Mouse (Mus musculus) T-helper 2 cell (primary cell): ENCODE measurements around the gene Haao.

Experiments
- in situ Hi-C: fragments of 300-600 bp; cut with MboI, MseI; formaldehyde crosslinking; loops from one replicate; pipeline ENCODE4 v1.15.1; 2025; ENCODE audit warnings: high pct_unique_total_duplicates

The Haao gene

GRCm38 (mm10) chr17:83839132-83839531 is 8.6 kb downstream of the Haao start:
- in situ Hi-C loops, result no loop called here

- in situ Hi-C loops, result no loop called here
Observed at GRCm38 (mm10) chr17:83837659-83838190, 10.0 kb downstream of the Haao start.

GRCm38 (mm10) chr17:83836048-83836447 is 11.7 kb downstream of the Haao start:
- in situ Hi-C loops, result no loop called here

- in situ Hi-C loops, result no loop called here
Observed at GRCm38 (mm10) chr17:83834120-83834519, 13.6 kb downstream of the Haao start.

GRCm38 (mm10) chr17:83830616-83831292 is 17.0 kb downstream of the Haao start:
- in situ Hi-C loops, result no loop called here

- in situ Hi-C loops, result loop anchor here (5.0 kb wide), 1 partner anchor 37 kb away; no protein-coding TSS in a partner anchor
Observed at GRCm38 (mm10) chr17:83829356-83829755, 18.4 kb downstream of the Haao start.

- in situ Hi-C loops, result no loop called here
Observed at GRCm38 (mm10) chr17:83823835-83824234, 23.9 kb downstream of the Haao start.

- in situ Hi-C loops, result no loop called here
Observed at GRCm38 (mm10) chr17:83821876-83822275, 25.9 kb downstream of the Haao start.

GRCm38 (mm10) chr17:83820701-83821100 is 27.1 kb downstream of the Haao start:
- in situ Hi-C loops, result no loop called here

- in situ Hi-C loops, result no loop called here
Observed at GRCm38 (mm10) chr17:83819503-83819902, 28.3 kb downstream of the Haao start.

GRCm38 (mm10) chr17:83816996-83817395 is 30.8 kb downstream of the Haao start:
- in situ Hi-C loops, result no loop called here

- in situ Hi-C loops, result no loop called here
Observed at GRCm38 (mm10) chr17:83813050-83813449, 34.7 kb downstream of the Haao start.

GRCm38 (mm10) chr17:83812200-83812944 is 35.4 kb downstream of the Haao start:
- in situ Hi-C loops, result no loop called here

- in situ Hi-C loops, result no loop called here
Observed at GRCm38 (mm10) chr17:83810285-83810684, 37.5 kb downstream of the Haao start.

- in situ Hi-C loops, result loop anchor here (10.0 kb wide), 1 partner anchor 65 kb away; no protein-coding TSS in a partner anchor
Observed at GRCm38 (mm10) chr17:83809197-83809829, 38.5 kb downstream of the Haao start.

GRCm38 (mm10) chr17:83808476-83809098 is 39.2 kb downstream of the Haao start:
- in situ Hi-C loops, result loop anchor here (10.0 kb wide), 1 partner anchor 64 kb away; no protein-coding TSS in a partner anchor

GRCm38 (mm10) chr17:83807778-83808398 is 39.9 kb downstream of the Haao start:
- in situ Hi-C loops, result loop anchor here (10.0 kb wide), 1 partner anchor 63 kb away; no protein-coding TSS in a partner anchor

GRCm38 (mm10) chr17:83807345-83807744 is 40.4 kb downstream of the Haao start:
- in situ Hi-C loops, result loop anchor here (10.0 kb wide), 1 partner anchor 63 kb away; no protein-coding TSS in a partner anchor

GRCm38 (mm10) chr17:83805078-83805477 is 42.7 kb downstream of the Haao start:
- in situ Hi-C loops, result loop anchor here (10.0 kb wide), 1 partner anchor 60 kb away; no protein-coding TSS in a partner anchor

- in situ Hi-C loops, result loop anchor here (10.0 kb wide), 1 partner anchor 59 kb away; no protein-coding TSS in a partner anchor
Observed at GRCm38 (mm10) chr17:83803987-83804386, 43.8 kb downstream of the Haao start.
